Mouse (Mus musculus) gastrocnemius, postnatal 25 days (tissue): Measurements from ENCODE around the gene Hist1h1t. TPM values are rescaled to one million over a fixed set of nuclear protein-coding genes. Genes with fewer than 3 reads are reported as not detected.

Experiments used
- DNase-seq: peaks from one replicate; pipeline ENCODE4 v3.0.0; 2022
- microRNA-seq, 2 experiments: library from miRNA; unstranded; fragments of <30 nt; microRNA quantifications; one replicate each; pipeline ENCODE4 v1.2.0; 2021; ENCODE audit warnings: borderline replicate concordance in 2 of 2
- total RNA-seq, 2 experiments: library from RNA; stranded (reverse); gene quantifications; 1 replicate in 1 of 2; 2 replicates in 1 of 2; pipeline ENCODE4 v1.2.3; 2021

Hist1h1t gene
- total RNA-seq, 2 experiments from 2014 or later = not detected

DNA sequence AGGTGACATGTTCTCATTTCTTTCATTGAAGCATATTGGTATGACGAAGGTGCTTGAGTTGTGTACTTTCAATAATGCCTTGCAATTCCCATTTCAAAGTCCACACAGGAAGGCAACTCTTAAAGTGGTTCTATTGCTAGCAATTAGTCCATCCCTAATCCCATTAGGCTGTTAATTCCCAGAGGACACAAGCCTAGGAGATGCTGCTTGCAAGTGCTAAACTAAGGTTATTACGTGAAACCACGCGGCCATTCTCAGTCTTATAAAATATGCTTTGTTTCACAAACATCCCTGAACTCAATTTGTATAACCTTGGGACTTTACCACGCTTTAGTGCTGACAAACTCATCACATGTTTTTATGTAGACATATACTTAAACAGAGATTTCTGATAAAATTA, 41.5 kb downstream of the Hist1h1t start:
- no peak for DNase-seq

GRCm38 (mm10) chr13:23738041-23738440, 42.4 kb downstream of the Hist1h1t start:
- DNase-seq = no peak

DNA sequence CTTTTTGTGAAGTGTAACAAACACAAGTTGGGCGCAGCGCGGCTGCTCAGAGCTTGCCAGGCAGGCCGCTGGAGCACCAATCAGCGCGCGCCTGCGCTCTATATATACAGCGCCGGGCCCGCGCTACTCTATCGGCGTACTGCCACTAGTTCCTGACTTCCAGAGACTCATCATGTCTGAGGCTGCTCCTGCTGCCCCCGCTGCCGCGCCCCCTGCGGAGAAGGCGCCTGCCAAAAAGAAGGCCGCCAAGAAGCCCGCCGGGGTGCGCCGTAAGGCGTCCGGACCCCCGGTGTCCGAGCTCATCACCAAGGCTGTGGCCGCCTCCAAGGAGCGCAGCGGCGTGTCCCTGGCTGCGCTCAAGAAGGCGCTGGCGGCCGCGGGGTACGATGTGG, 43.1 kb downstream of the Hist1h1t start, which contains the start of gene Hist1h1c:
Gene Hist1h1c (plus strand): TSS at position 132 of the 392 bp plus-strand sequence.
- DNase-seq = peak; percentile 89

- DNase-seq = peak; percentile 94
These were observed 43.7 kb downstream of the Hist1h1t start for GRCm38 (mm10) chr13:23739069-23739921.

- no peak for DNase-seq
These were observed 44.3 kb downstream of the Hist1h1t start for GRCm38 (mm10) chr13:23739922-23740252.

DNA sequence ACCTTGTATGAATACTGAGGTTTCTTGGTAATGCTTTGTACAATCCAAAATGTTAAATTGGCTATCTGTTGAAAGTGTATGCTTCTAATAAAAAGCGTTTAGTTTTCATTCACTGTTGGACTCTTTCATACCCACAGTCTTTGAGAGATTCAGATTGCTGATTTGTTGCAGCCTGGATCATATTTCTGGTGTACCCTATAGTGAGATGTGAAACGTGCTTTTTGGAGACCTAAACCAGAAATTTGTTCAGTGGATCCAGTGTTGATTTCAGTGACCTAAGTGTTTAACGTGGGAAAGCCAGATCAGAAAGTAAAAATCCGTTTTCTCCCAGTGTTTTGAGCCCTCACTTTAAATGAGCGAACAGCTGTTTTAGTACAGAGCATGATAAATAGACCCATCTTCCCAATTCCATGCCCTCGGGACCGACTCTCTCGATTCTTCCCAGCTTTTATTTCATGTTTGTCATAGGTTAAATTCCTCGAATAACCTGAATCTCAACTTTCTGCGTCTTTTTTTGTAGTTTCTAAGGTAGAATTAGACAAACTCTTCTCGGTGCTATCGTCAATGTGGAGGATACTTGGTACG, 44.7 kb downstream of the Hist1h1t start:
- DNase-seq = no peak

GRCm38 (mm10) chr13:23740910-23741309, 45.3 kb downstream of the Hist1h1t start:
- no peak for DNase-seq

- DNase-seq = no peak
These were observed 46.4 kb downstream of the Hist1h1t start for GRCm38 (mm10) chr13:23742007-23742406.

- DNase-seq = no peak
These were observed 47.6 kb downstream of the Hist1h1t start for GRCm38 (mm10) chr13:23743215-23743614.

DNA sequence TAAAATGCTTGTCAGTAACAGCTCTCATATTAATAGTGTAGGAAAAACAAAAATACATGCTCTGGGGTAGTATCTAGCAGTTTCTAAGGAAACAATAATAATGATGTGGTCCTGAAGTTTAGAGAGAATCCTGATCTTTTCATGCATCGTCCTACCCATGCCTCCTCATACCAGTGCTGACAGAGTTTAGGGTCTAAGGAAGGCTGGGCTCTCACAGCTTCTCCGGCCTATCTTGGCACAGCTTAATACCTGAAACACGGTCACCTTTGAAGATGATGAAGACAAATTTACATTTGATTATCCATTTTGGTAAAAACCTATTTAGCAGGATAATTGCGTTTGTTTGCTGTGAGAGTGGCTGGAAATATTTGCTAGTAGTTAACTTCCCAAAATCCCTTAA, 48.3 kb downstream of the Hist1h1t start:
- no peak for DNase-seq

DNA sequence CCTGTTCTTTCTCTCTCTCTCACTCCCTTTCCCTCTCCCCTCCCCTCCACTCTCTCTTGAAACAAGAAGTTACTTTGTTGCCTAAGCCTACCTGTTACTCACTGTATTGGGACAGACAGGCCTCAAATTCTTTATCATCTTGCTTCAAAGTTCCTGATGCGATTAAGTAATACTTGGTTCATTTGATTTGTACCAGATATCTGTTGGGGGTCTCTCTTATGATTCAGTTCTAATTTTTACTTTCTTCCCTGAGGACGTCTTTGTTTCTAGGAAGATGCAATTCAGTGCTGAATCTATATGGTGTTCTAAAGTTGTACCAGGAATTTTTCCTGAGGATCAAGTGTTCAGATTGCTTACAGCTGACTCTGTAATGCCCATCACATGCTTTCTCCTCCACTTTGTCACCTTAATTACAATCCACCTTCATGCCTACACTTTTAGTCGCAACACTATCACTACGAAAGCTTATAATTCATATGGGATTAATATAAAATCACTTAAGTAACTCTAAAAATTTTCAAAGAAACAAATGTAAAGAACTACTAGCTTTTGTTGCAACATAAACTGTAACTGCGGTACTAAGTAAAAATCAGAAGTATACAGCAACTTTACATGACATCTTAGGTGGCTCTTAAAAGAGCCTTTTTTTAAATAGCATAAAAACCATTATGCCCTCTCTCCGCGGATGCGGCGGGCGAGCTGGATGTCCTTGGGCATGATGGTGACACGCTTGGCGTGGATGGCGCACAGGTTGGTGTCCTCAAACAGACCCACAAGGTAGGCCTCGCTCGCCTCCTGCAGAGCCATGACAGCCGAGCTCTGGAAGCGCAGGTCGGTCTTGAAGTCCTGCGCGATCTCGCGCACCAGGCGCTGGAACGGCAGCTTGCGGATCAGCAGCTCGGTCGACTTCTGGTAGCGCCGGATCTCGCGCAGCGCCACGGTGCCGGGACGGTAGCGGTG, 49.1 kb downstream of the Hist1h1t start:
- DNase-seq = no peak

DNA sequence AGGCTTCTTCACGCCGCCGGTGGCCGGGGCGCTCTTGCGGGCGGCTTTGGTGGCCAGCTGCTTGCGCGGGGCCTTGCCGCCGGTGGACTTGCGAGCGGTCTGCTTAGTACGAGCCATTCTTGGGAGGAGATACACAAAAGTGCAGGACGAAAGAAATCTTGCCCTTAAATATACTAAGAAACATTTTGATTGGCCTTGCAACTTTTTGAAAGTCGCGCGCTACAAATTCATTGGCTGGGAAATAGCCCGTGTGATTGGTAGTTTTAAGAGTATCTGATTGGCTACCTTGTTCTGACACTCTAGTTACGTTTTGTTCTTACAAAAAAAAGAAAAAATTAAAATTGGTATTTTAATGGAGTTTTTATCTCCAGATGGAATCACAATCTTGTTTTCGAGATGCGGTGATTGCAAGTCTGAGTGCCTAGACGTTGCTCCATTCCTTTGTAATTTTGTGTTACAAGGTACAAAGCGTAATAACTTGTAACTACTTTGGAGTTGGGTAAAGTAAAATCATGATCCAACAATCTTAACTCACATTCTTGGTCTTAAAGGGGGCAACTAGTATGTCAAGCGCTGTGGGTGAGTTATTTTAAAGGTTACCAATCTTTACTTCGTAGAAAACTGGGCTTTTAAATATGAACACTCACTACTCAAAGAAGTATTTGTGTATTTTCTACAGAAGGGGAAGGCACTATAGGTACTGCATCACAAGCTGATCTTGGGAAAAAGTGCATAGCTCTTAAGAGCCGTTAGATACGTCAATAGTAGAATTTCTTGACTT, 50.0 kb downstream of the Hist1h1t start, which contains the start of gene Hist1h3c:
Gene Hist1h3c (minus strand): TSS at position 222 of the 781 bp plus-strand sequence.
- peak; percentile 64 for DNase-seq

Small RNA genes lying within 50 kb of the gene (microRNA-seq; reads per million reads assigned to microRNA genes)
- gene Gm44314 (0 reads per million in 2 experiments), gene Gm44350 (0 reads per million in 2 experiments)

Other genes starting within 250 kb of the Hist1h1t start
- not detected for gene Btn1a1, start 229.9 kb upstream of the Hist1h1t start, total RNA-seq
- gene Btn2a2, start 207.0 kb upstream of the Hist1h1t start, total RNA-seq = not detected
- gene Hist1h4h, start 164.8 kb upstream of the Hist1h1t start, total RNA-seq = 100 to 1,000 TPM; 156 to 160 TPM
- gene Hist1h2af, start 161.9 kb upstream of the Hist1h1t start, total RNA-seq = 10 to 100 TPM in 1 of 2 experiments, 1 to 10 TPM in 1; 9.5 to 14.9 TPM
- gene Hist1h3g, start 160.4 kb upstream of the Hist1h1t start, total RNA-seq = 1 to 10 TPM; 2.0 to 3.9 TPM
- gene Hist1h2bh, start 152.4 kb upstream of the Hist1h1t start, total RNA-seq = 1 to 10 TPM in 1 of 2 experiments, under 1 TPM in 1; 0.90 to 1.7 TPM
- 1 to 10 TPM; 5.0 to 6.6 TPM for gene Hist1h3f, start 151.8 kb upstream of the Hist1h1t start, total RNA-seq
- 10 to 100 TPM; 15.2 to 26.3 TPM for gene Hist1h4f, start 144.2 kb upstream of the Hist1h1t start, total RNA-seq
- gene Hist1h1d, start 142.6 kb upstream of the Hist1h1t start, total RNA-seq = 1 to 10 TPM; 1.2 to 2.3 TPM
- gene Hist1h3e, start 133.4 kb upstream of the Hist1h1t start, total RNA-seq = 10 to 100 TPM; 11.7 to 13.0 TPM
- 1 to 10 TPM in 1 of 2 experiments, under 1 TPM in 1; 0.54 to 2.5 TPM for gene Hist1h2ae, start 124.6 kb upstream of the Hist1h1t start, total RNA-seq
- 10 to 100 TPM; 24.4 to 24.5 TPM for gene Hist1h2bg, start 124.4 kb upstream of the Hist1h1t start, total RNA-seq
- 10 to 100 TPM; 10.4 TPM for gene Hist1h2bf, start 121.6 kb upstream of the Hist1h1t start, total RNA-seq
- gene Hist1h2ad, start 121.4 kb upstream of the Hist1h1t start, total RNA-seq = 1 to 10 TPM; 1.5 to 5.5 TPM
- gene Hist1h3d, start 120.1 kb upstream of the Hist1h1t start, total RNA-seq = 1 to 10 TPM; 3.4 to 3.8 TPM
- gene Hist1h4d, start 114.2 kb upstream of the Hist1h1t start, total RNA-seq = 10 to 100 TPM; 35.7 to 38.0 TPM
- 10 to 100 TPM; 18.0 to 18.2 TPM for gene Hist1h2be, start 74.7 kb upstream of the Hist1h1t start, total RNA-seq
- 10 to 100 TPM; 40.0 to 45.3 TPM for gene Hist1h1e, start 73.3 kb upstream of the Hist1h1t start, total RNA-seq
- gene Hist1h2ac, start 11.9 kb upstream of the Hist1h1t start, total RNA-seq = 1 to 10 TPM in 1 of 2 experiments, under 1 TPM in 1; 0.84 to 2.0 TPM
- 10 to 100 TPM; 67.0 to 81.6 TPM for gene Hist1h2bc, start 11.6 kb upstream of the Hist1h1t start, total RNA-seq
- gene Hist1h4c, start 2.6 kb downstream of the Hist1h1t start, total RNA-seq = 10 to 100 TPM; 53.1 to 63.8 TPM
- 10 to 100 TPM; 14.7 to 24.7 TPM for gene Hfe, start 15.0 kb downstream of the Hist1h1t start, total RNA-seq
- gene Hist1h1c, start 43.0 kb downstream of the Hist1h1t start, total RNA-seq = 100 to 1,000 TPM; 156 to 159 TPM
- 1 to 10 TPM; 5.0 to 7.1 TPM for gene Hist1h3c, start 49.8 kb downstream of the Hist1h1t start, total RNA-seq
- gene Hist1h2bb, start 50.9 kb downstream of the Hist1h1t start, total RNA-seq = 10 to 100 TPM in 1 of 2 experiments, 1 to 10 TPM in 1; 5.9 to 10.7 TPM
- 10 to 100 TPM in 1 of 2 experiments, 1 to 10 TPM in 1; 9.5 to 11.0 TPM for gene Hist1h2ab, start 55.3 kb downstream of the Hist1h1t start, total RNA-seq
- gene Hist1h3b, start 56.5 kb downstream of the Hist1h1t start, total RNA-seq = 10 to 100 TPM in 1 of 2 experiments, 1 to 10 TPM in 1; 9.6 to 17.3 TPM
- gene Hist1h4b, start 61.2 kb downstream of the Hist1h1t start, total RNA-seq = 10 to 100 TPM in 1 of 2 experiments, 1 to 10 TPM in 1; 8.6 to 18.2 TPM
- 10 to 100 TPM in 1 of 2 experiments, 1 to 10 TPM in 1; 8.0 to 13.6 TPM for gene Hist1h4a, start 65.4 kb downstream of the Hist1h1t start, total RNA-seq
- gene Hist1h3a, start 66.6 kb downstream of the Hist1h1t start, total RNA-seq = 10 to 100 TPM; 10.2 to 14.0 TPM
- gene Hist1h1a, start 67.9 kb downstream of the Hist1h1t start, total RNA-seq = 1 to 10 TPM; 5.3 to 7.9 TPM
- not detected for gene Trim38, start 74.1 kb downstream of the Hist1h1t start, total RNA-seq
- not detected for gene Slc17a2, start 111.2 kb downstream of the Hist1h1t start, total RNA-seq
- gene Slc17a3, start 143.6 kb downstream of the Hist1h1t start, total RNA-seq = not detected
- gene Slc17a1, start 171.9 kb downstream of the Hist1h1t start, total RNA-seq = not detected
- not detected for gene Slc17a4, start 219.2 kb downstream of the Hist1h1t start, total RNA-seq
- not detected for gene Hist1h2ba, start 238.3 kb downstream of the Hist1h1t start, total RNA-seq
- gene Hist1h2aa, start 238.6 kb downstream of the Hist1h1t start, total RNA-seq = not detected